ENCODE assay signal across 29 mouse cellular contexts in genomic region chr19:34523106-34523725, GRCm38 (mm10). TPM values are rescaled to one million over a fixed set of nuclear protein-coding genes. Genes with fewer than 3 reads are reported as not detected.
DNase-seq lines count a peak whose midpoint lies in the region; ATAC-seq and TF ChIP-seq lines count a peak whose summit lies in the region.
"Had no signal": no experiment of that assay in that cellular context is flagged by ENCODE, and none has a peak within 500 bp of the region (broad histone marks: within the 10 kb centered on the region; RNA-seq: fewer than 3 reads in every experiment).

No protein-coding gene starts in this region.

- no peak for ATAC-seq in lung, postnatal 0 days
- ATAC-seq: forebrain, embryonic 14.5 days; intestine, postnatal 0 days; midbrain, embryonic 16.5 days had no signal

- DNase-seq in kidney, adult 2 months: peak; percentile 80
- DNase-seq in kidney, postnatal 4 days: no peak
- no peak for DNase-seq in lung, postnatal 0 days (ENCODE audit: low spot score)
- DNase-seq in lung, adult 2 months: no peak
- no peak for DNase-seq in gastrocnemius, postnatal 36 days
- DNase-seq: adrenal gland, adult 8-10 months; B cell, adult 2 months; cerebellum, adult 9-10 months; heart, postnatal 10 days; layer of hippocampus, adult 9-11 months; liver; retina, postnatal 1 day; thymus, postnatal 14 days had no signal

- intact Hi-C loops in gastrocnemius, postnatal 36 days (cut with DNase I): no loop called here

- no peak overlapping the region for H3K4me3 ChIP-seq in kidney, adult 2 months (ENCODE audit: insufficient read depth, low read depth, low read length)
- no peak overlapping the region for H3K4me3 ChIP-seq in lung, postnatal 0 days (ENCODE audit: low read depth, low read length)
- H3K4me3 ChIP-seq in lung, adult 2 months (replicated peaks; ENCODE audit: extremely low read depth, low read depth, low read length): no peak overlapping the region
- no peak overlapping the region for H3K4me3 ChIP-seq in brown adipose tissue, adult 24 weeks (ENCODE audit: insufficient read depth, low read depth, low read length)
- H3K4me3 ChIP-seq in macrophage (ENCODE audit: inconsistent target): no peak overlapping the region
- H3K4me3 ChIP-seq: embryonic facial prominence, embryonic 15.5 days; heart, embryonic 12.5 days; hindbrain, embryonic 12.5 days; limb, embryonic 10.5 days; myocyte; neural tube, embryonic 13.5 days had no signal

- TF ChIP-seq CTCF in kidney, adult 2 months (conservative IDR thresholded peaks at IDR 0.05; ENCODE audit: insufficient read depth, insufficient read length, low read depth, low read length): no peak
- TF ChIP-seq CTCF in lung, postnatal 0 days (IDR thresholded peaks at IDR 0.05): no peak
- TF ChIP-seq CTCF in lung, adult 2 months (IDR thresholded peaks at IDR 0.05; ENCODE audit: insufficient read depth, low read length): no peak

- H3K36me3 ChIP-seq in kidney, adult 2 months (ENCODE audit: control insufficient read depth, insufficient read depth, low read length): no peaks in the 10 kb centered on the region; the same call in 1 of the 2 replicates
- no peaks in the 10 kb centered on the region for H3K36me3 ChIP-seq in lung, postnatal 0 days (ENCODE audit: insufficient read depth, low read length)
- peaks cover 13% of the 10 kb centered on the region; the same call in 1 of the 2 replicates for H3K36me3 ChIP-seq in macrophage (ENCODE audit: inconsistent target)
- H3K36me3 ChIP-seq: G1E; hindbrain, embryonic 12.5 days; neural tube, embryonic 13.5 days had no signal

- no peak overlapping the region for H3K9ac ChIP-seq in lung, postnatal 0 days (replicated peaks; ENCODE audit: low read depth)
- H3K9ac ChIP-seq: embryonic facial prominence, embryonic 15.5 days; heart, embryonic 12.5 days; hindbrain, embryonic 12.5 days; neural tube, embryonic 13.5 days had no signal

- TF ChIP-seq EP300 in lung, postnatal 0 days (IDR thresholded peaks at IDR 0.05): 0 out of 2 replicates have a peak, but pooled peaks have one; percentile 8

- no peaks in the 10 kb centered on the region for H3K9me3 ChIP-seq in lung, postnatal 0 days (ENCODE audit: low read length)
- H3K9me3 ChIP-seq: embryonic facial prominence, embryonic 15.5 days; G1E; heart, embryonic 12.5 days; hindbrain, embryonic 12.5 days; limb, embryonic 10.5 days; neural tube, embryonic 13.5 days had no signal

- H3K27ac ChIP-seq in kidney, adult 2 months (ENCODE audit: insufficient read depth, low read depth, low read length): peak overlapping the region; percentile 85
- no peak overlapping the region for H3K27ac ChIP-seq in lung, postnatal 0 days (ENCODE audit: low read length)
- H3K27ac ChIP-seq in brown adipose tissue, adult 24 weeks (replicated peaks; ENCODE audit: low read depth, low read length): peak overlapping the region; percentile 59
- H3K27ac ChIP-seq in macrophage: peak overlapping the region; percentile 100
- H3K27ac ChIP-seq: embryonic facial prominence, embryonic 15.5 days; hindbrain, embryonic 12.5 days; limb, embryonic 10.5 days; neural tube, embryonic 13.5 days had no signal

- no peaks in the 10 kb centered on the region for H3K27me3 ChIP-seq in kidney, adult 2 months (replicated peaks; ENCODE audit: control insufficient read depth, insufficient read depth, low read length)
- H3K27me3 ChIP-seq in lung, postnatal 0 days (replicated peaks; ENCODE audit: insufficient read depth, low read length): no peaks in the 10 kb centered on the region
- H3K27me3 ChIP-seq: CH12.LX; embryonic facial prominence, embryonic 15.5 days; heart, embryonic 12.5 days; hindbrain, embryonic 12.5 days; neural tube, embryonic 13.5 days had no signal

- peaks cover 25% of the 10 kb centered on the region for H3K4me1 ChIP-seq in kidney, adult 2 months (ENCODE audit: control insufficient read depth, insufficient read depth, low read length)
- H3K4me1 ChIP-seq in lung, postnatal 0 days (ENCODE audit: insufficient read depth, low read depth, low read length): no peaks in the 10 kb centered on the region
- peaks cover 10% of the 10 kb centered on the region for H3K4me1 ChIP-seq in lung, adult 2 months (ENCODE audit: control insufficient read depth, insufficient read depth, low read length)
- peaks cover 24% of the 10 kb centered on the region for H3K4me1 ChIP-seq in brown adipose tissue, adult 24 weeks (ENCODE audit: control insufficient read depth, insufficient read depth, insufficient read length, low read length)
- H3K4me1 ChIP-seq: embryonic facial prominence, embryonic 15.5 days had no signal

- no peak overlapping the region for H3K4me2 ChIP-seq in lung, postnatal 0 days (replicated peaks; ENCODE audit: low read depth, low read length)
- H3K4me2 ChIP-seq: embryonic facial prominence, embryonic 15.5 days; heart, embryonic 12.5 days; hindbrain, embryonic 12.5 days; neural tube, embryonic 13.5 days had no signal

- H3K79me2 ChIP-seq in macrophage (ENCODE audit: inconsistent target): peaks cover 83% of the 10 kb centered on the region

- 65% methylated on average over 12 of the region's 12 CpGs for WGBS in kidney, adult 2 months
- WGBS in lung, postnatal 0 days: 58% methylated on average over 12 of the region's 12 CpGs
- WGBS in lung, adult 2 months: 60% methylated on average over 12 of the region's 12 CpGs
- 97% methylated on average over 12 of the region's 12 CpGs for WGBS in macrophage (ENCODE audit: missing documents)

- TF ChIP-seq POLR2A in kidney, adult 2 months (IDR thresholded peaks at IDR 0.05; ENCODE audit: low read depth, low read length): no peak
- no peak for TF ChIP-seq POLR2A in lung, adult 2 months (IDR thresholded peaks at IDR 0.05; ENCODE audit: borderline replicate concordance, extremely low read depth, low read depth, low read length)

RNA-seq across cellular contexts. Expression of gene Lipa, which starts 4.1 kb away (rescaled TPM):
- 210 and 240 TPM in 2 replicates for polyA plus RNA-seq in kidney, adult 2 months (2012; rRNA removed)
- 46.4 and 54.9 TPM in 2 replicates for polyA plus RNA-seq in lung, postnatal 0 days (2015; fragmentation: Nextera tagmentation; extraction: Ambion mirVana)
- 31.1 and 47.2 TPM in 2 replicates for polyA plus RNA-seq in lung, adult 2 months (2012; rRNA removed)
- polyA plus RNA-seq in brown adipose tissue, adult 24 weeks (2012; ENCODE audit: insufficient read depth, insufficient read length, missing spikeins): 84.3 and 109 TPM in 2 replicates
- 100 to 1,000 TPM in 15 of 26 experiments, 10 to 100 TPM in 11; 33.8 to 485 (median 111) TPM for total RNA-seq in macrophage (2018; cell fraction: chromatin; rRNA removed)
- 1,000 to 10,000 TPM in 4 of 26 experiments, 100 to 1,000 TPM in 22; 457 to 1,368 (median 726) TPM for total RNA-seq in macrophage (2018; cell fraction: cytosol; rRNA removed)
- 1,000 to 10,000 TPM in 3 of 26 experiments, 100 to 1,000 TPM in 23; 198 to 1,229 (median 648) TPM for total RNA-seq in macrophage (2018; cell fraction: nucleus; rRNA removed)
- 951 to 1,428 TPM (median 1,047 TPM) in 3 replicates for polyA plus RNA-seq in macrophage (2018)
- 1 to 10 TPM; 7.0 to 7.3 TPM for total RNA-seq in gastrocnemius, postnatal 36 days (2021)
- polyA plus RNA-seq: G1E had no signal

RNA-seq across cellular contexts. Expression of gene Ifit2, which starts 27.3 kb away (rescaled TPM):
- 3.4 and 4.0 TPM in 2 replicates for polyA plus RNA-seq in kidney, adult 2 months (2012; rRNA removed)
- polyA plus RNA-seq in lung, postnatal 0 days (2015; fragmentation: Nextera tagmentation; extraction: Ambion mirVana): 9.1 and 10.7 TPM in 2 replicates
- polyA plus RNA-seq in lung, adult 2 months (2012; rRNA removed): 3.8 and 6.3 TPM in 2 replicates
- polyA plus RNA-seq in brown adipose tissue, adult 24 weeks (2012; ENCODE audit: insufficient read depth, insufficient read length, missing spikeins): 2.2 and 2.8 TPM in 2 replicates
- 1,000 to 10,000 TPM in 6 of 26 experiments, 100 to 1,000 TPM in 12, 10 to 100 TPM in 8; 30.4 to 2,097 (median 579) TPM for total RNA-seq in macrophage (2018; cell fraction: chromatin; rRNA removed)
- 1,000 to 10,000 TPM in 14 of 26 experiments, 100 to 1,000 TPM in 12; 225 to 3,895 (median 1,756) TPM for total RNA-seq in macrophage (2018; cell fraction: cytosol; rRNA removed)
- total RNA-seq in macrophage (2018; cell fraction: nucleus; rRNA removed): 1,000 to 10,000 TPM in 16 of 26 experiments, 100 to 1,000 TPM in 9, 10 to 100 TPM in 1; 77.5 to 3,890 (median 2,245) TPM
- polyA plus RNA-seq in macrophage (2018): 92.3 to 757 TPM (median 307 TPM) in 3 replicates
- total RNA-seq in gastrocnemius, postnatal 36 days (2021): 1 to 10 TPM; 1.2 to 1.4 TPM
- polyA plus RNA-seq: G1E had no signal

RNA-seq across cellular contexts. Expression of gene Ch25h, which starts 48.3 kb away (rescaled TPM):
- 7.8 and 11.3 TPM in 2 replicates for polyA plus RNA-seq in kidney, adult 2 months (2012; rRNA removed)
- 1.2 and 1.7 TPM in 2 replicates for polyA plus RNA-seq in lung, postnatal 0 days (2015; fragmentation: Nextera tagmentation; extraction: Ambion mirVana)
- polyA plus RNA-seq in lung, adult 2 months (2012; rRNA removed): 22.9 and 32.8 TPM in 2 replicates
- 0.75 TPM in 1 of 2 replicates, not detected in the other for polyA plus RNA-seq in brown adipose tissue, adult 24 weeks (2012; ENCODE audit: insufficient read depth, insufficient read length, missing spikeins)
- total RNA-seq in macrophage (2018; cell fraction: chromatin; rRNA removed): 1 to 10 TPM in 8 of 26 experiments, under 1 TPM in 6, not detected in 12; 0.45 to 4.8 (median 1.3) TPM
- 1 to 10 TPM in 11 of 26 experiments, under 1 TPM in 15; 0.13 to 9.9 (median 0.72) TPM for total RNA-seq in macrophage (2018; cell fraction: cytosol; rRNA removed)
- total RNA-seq in macrophage (2018; cell fraction: nucleus; rRNA removed): 10 to 100 TPM in 8 of 26 experiments, 1 to 10 TPM in 13, under 1 TPM in 4, not detected in 1; 0.64 to 16.9 (median 5.9) TPM
- 1.2 to 3.1 TPM in 2 of 3 replicates, not detected in the other for polyA plus RNA-seq in macrophage (2018)
- total RNA-seq in gastrocnemius, postnatal 36 days (2021): not detected
- total RNA-seq: CH12.LX; gastrocnemius, adult 8-10 months; granulocyte monocyte progenitor cell, adult 5-6 weeks; megakaryocyte-erythroid progenitor cell, adult 5-6 weeks had no signal
- polyA plus RNA-seq: G1E had no signal
